Mouse (Mus musculus): ENCODE results near the gene Gabbr1.

GRCm38 (mm10) chr17:37072730-37073276 lies 27.0 kb downstream of the Gabbr1 start:
- TF ChIP-seq CTCF (IDR thresholded peaks at IDR 0.05; ENCODE audit: borderline replicate concordance, insufficient read depth, low read depth, low read length) (no peak), POLR2A (IDR thresholded peaks at IDR 0.05; ENCODE audit: borderline replicate concordance, insufficient read depth, low read length) (no peak)
